Mouse (Mus musculus) liver, postnatal 0 days (tissue): ENCODE measurements around the gene Ddx17.

ENCODE experiments used
- CTCF ChIP-seq: sonication (generic); IDR thresholded peaks from 2 replicates; pipeline ENCODE4 v1.5.1; 2016; ENCODE audit warnings: antibody characterized with exemption, low read depth
- EP300 ChIP-seq: IDR thresholded peaks from 2 replicates; pipeline ENCODE4 v1.6.1; 2016; ENCODE audit warnings: antibody characterized with exemption, low read depth, mild to moderate bottlenecking

- peak; percentile 95 for TF ChIP-seq EP300
- TF ChIP-seq CTCF: peak; percentile 1; the same call in 1 of the 2 replicates
Measured at GRCm38 (mm10) chr15:79546410-79547288, at the start of gene Ddx17.
